Mouse (Mus musculus): ENCODE results near the gene Fam214a. TPM values are rescaled to one million over a fixed set of nuclear protein-coding genes. Genes with fewer than 3 reads are reported as not detected.

Gene Fam214a
- polyA plus RNA-seq, 1 experiment = 4.0 TPM

- no peak for TF ChIP-seq GATA1 (IDR thresholded peaks at IDR 0.05; ENCODE audit: low read length)
Observed at GRCm38 (mm10) chr9:74985770-74986169, 33.1 kb downstream of the Fam214a start.

GRCm38 (mm10) chr9:74988893-74989460 lies 36.3 kb downstream of the Fam214a start:
- TF ChIP-seq GATA1 (IDR thresholded peaks at IDR 0.05; ENCODE audit: low read length) = no peak

GRCm38 (mm10) chr9:74989990-74990389 lies 37.3 kb downstream of the Fam214a start:
- TF ChIP-seq GATA1 (IDR thresholded peaks at IDR 0.05; ENCODE audit: low read length) = no peak

GRCm38 (mm10) chr9:74994611-74995257 lies 42.0 kb downstream of the Fam214a start:
- no peak for TF ChIP-seq GATA1 (IDR thresholded peaks at IDR 0.05; ENCODE audit: low read length)

DNA sequence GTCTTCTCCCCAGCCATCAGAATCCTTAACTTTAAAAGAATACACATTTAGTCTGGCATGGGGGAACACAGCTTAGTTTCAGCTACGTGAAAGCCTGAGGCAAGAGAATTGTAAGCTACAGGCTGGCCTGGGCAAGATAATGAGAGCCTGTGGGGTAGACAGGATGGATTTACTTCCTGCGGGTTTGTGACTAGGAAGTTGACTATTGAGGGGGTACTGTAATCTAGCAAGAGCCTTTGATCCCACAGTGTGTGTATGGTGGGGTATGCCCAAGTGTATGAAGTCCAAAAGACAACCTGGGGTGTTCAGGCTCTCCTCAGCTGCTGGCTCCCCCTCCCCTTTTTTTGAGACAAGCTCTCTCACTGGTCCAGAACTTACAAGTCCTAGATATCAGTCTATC lies 43.7 kb downstream of the Fam214a start:
- TF ChIP-seq GATA1 (IDR thresholded peaks at IDR 0.05; ENCODE audit: low read length) = no peak

- no peak for TF ChIP-seq GATA1 (IDR thresholded peaks at IDR 0.05; ENCODE audit: low read length)
Observed at GRCm38 (mm10) chr9:74997976-74998375, 45.3 kb downstream of the Fam214a start.

GRCm38 (mm10) chr9:75001006-75001405 lies 48.3 kb downstream of the Fam214a start:
- TF ChIP-seq GATA1 (IDR thresholded peaks at IDR 0.05; ENCODE audit: low read length) = no peak

DNA sequence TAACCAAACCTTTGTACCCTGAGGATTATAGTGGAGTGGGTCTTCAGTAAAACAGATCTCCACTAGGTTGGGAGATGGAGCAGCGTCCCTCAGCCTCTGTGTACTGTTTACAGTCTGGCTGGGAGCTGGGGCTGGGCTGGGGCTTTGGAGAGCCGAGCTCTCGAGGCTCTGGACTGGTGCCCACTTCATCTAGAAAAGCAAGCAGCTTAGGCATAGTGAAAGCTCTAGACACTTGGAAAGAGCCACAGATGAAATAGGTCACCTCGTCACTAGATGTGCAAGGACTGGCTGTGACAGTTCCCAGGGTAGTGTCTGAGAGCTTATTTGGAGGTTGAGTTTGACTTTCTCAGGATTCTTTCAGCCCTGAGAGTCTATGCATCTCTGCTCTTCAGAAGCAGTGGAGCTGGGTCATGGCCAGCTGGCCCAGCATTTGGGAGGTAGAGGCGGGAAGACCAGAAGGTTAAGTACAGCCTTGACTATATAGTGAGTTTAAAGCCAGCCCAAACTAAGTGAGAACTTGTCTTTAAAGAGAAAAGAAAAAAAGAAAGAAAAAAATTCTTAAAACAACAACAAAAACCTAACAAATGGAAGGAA lies 49.0 kb downstream of the Fam214a start:
- TF ChIP-seq GATA1 (IDR thresholded peaks at IDR 0.05; ENCODE audit: low read length) = no peak

- no peak for TF ChIP-seq GATA1 (IDR thresholded peaks at IDR 0.05; ENCODE audit: low read length)
Observed at GRCm38 (mm10) chr9:75002262-75002661, 49.6 kb downstream of the Fam214a start.

GRCm38 (mm10) chr9:75004203-75004602 lies 51.5 kb downstream of the Fam214a start:
- TF ChIP-seq GATA1 (IDR thresholded peaks at IDR 0.05; ENCODE audit: low read length) = no peak

- no peak for TF ChIP-seq GATA1 (IDR thresholded peaks at IDR 0.05; ENCODE audit: low read length)
Observed at GRCm38 (mm10) chr9:75016591-75016990, 63.9 kb downstream of the Fam214a start.

- TF ChIP-seq GATA1 (IDR thresholded peaks at IDR 0.05; ENCODE audit: low read length) = no peak
Observed at GRCm38 (mm10) chr9:75019181-75019580, 66.5 kb downstream of the Fam214a start.

- TF ChIP-seq GATA1 (IDR thresholded peaks at IDR 0.05; ENCODE audit: low read length) = no peak
Observed at GRCm38 (mm10) chr9:75019592-75019991, 66.9 kb downstream of the Fam214a start.

DNA sequence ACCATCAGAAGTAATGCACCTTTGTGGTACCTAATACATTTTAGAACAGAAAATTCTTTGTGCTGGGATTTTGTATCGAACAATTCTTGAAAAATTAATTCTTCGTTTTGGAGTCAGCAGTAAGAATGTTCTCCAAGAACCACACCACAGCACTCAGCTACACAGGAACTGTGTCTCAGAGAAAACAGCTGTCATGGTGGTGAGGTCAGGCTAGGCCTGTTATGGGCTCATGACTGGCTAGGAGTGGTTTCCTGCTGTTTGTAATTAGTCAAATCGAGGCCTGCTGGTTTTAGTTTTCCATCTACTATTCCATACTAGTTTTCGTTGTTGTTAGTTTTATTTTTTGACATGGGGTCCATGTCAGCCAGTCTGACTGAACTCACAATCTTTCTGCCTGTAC lies 67.9 kb downstream of the Fam214a start:
- TF ChIP-seq GATA1 (IDR thresholded peaks at IDR 0.05; ENCODE audit: low read length) = no peak

DNA sequence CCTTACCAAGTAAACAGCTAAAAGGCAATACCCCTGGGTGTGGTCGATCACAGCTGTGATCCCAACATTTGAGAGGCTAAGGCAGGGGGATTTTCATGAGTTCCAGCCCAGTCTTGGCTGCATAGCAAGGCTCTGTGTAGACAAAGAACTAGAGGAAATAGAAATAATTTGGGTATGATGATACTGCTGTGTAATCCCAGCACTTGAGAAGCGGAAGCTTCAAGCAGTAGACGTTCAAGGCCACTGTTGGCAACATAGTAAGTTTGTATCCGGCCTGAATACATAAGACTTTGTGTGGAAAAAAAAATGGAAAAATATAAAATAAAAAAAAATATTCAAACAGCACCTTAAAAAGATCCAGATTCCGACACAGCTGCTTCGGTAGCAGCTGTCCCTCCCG lies 69.9 kb downstream of the Fam214a start:
- no peak for TF ChIP-seq GATA1 (IDR thresholded peaks at IDR 0.05; ENCODE audit: low read length)

- TF ChIP-seq GATA1 (IDR thresholded peaks at IDR 0.05; ENCODE audit: low read length) = no peak
Observed at GRCm38 (mm10) chr9:75023150-75023894, 70.6 kb downstream of the Fam214a start.
